Mouse (Mus musculus) adrenal gland, postnatal 10 days (tissue): ENCODE data around the gene Mindy4. TPM values are rescaled to one million over a fixed set of nuclear protein-coding genes. Genes with fewer than 3 reads are reported as not detected.

ENCODE experiments used
- DNase-seq: peaks from one replicate; pipeline ENCODE4 v3.0.0; 2021; ENCODE audit warnings: mixed read lengths
- total RNA-seq, 2 experiments: library from RNA; stranded (reverse); gene quantifications; 2 replicates each; pipeline ENCODE4 v1.2.3; 2021

Mindy4 gene
- total RNA-seq, 2 experiments from 2014 or later: 4.5 to 6.6 TPM

DNA sequence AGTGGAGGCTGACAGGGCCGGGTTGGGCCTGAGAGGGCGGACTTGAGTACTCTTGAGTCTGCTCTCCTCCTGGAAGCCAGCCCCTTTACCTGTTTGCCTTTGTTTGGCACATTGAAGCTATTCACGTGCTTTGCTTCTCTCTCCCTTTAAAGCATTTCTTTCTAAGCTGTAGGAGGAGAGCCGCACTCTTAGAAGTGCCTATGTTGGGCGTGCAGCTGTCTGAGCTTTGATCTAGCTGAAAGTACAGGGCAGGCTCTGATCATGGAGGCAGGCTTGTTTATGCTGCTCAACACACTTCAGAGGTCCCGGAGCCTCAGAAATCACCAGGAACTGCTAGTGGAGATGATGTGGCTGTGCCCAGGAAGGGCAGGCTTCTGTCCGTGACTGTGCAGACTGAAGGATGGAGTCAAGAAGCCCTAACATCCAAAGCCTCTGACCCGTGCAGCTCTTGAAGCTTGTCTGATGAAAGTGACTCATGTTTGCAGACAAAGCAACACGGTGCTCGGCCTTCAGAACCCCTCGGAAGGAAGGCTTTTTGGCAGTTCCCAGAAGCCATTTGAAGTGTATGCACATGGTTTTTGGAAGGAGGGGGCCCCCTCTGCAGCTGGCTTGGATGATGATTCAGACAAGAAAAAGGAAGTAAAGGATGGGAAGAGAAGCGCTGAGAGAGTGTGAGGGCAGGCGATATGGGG is 53.5 kb downstream of the Mindy4 start:
- DNase-seq: no peak

DNA sequence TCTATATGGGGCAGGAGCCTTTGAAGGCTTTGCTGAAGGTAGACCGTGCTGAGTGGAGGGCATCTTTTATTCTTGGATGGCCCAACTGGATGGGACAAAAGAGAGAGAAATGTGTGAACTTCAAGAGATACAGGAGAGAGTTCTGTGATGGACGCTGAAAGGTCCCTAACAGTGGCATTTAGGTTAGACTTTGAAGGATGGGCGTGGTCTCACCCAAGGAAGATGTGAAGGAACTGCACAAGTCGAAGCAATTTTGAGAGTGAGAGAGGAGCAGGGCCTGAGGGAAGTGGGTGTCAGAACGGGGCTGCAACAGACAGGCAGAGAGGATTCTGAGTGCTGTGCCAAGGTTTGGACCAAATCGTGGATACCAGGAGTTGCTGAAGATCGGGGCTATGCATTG is 54.1 kb downstream of the Mindy4 start:
- DNase-seq: no peak

DNA sequence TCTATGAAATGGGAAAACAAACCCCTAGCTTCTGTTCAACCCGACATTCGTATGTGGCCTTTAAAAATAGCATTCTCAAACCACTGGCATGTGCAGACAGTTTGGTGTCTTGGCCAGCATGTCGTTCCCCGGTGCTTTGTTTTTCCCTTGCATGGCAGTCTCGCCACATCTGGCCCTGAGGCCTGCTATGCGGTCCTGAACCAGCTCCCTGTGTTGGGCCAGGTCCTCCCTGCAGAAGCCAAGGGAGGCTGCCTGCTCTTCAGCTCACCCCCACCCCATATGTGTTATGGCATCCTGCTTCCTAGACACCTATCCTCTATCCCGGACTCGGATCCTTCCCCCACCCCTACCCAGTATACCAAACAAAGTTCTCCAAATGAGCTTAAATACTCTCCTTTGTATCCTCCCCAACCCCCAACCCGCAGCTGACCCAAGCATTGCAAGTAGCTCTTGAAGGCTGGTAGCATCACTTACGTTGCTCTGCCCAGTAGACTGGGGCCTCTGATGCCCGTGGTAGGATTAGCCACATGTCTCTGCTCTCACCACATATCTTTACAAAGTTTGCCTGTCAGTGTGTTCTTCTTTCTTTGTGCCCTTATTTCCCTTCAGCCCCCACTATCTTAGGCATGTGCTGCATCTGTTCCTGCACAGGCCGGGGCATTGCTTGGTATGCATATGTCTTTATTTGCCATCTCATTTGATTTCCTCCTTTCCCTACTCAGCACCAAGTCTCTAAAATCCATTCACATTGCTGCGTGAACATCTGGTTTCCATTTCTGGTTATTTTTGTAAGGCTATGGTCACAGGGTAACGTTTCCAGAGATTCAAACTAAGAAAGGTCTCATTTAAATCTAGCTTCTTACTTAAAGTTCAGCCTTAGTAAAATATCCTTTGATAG is 55.5 kb downstream of the Mindy4 start:
- no peak for DNase-seq

DNA sequence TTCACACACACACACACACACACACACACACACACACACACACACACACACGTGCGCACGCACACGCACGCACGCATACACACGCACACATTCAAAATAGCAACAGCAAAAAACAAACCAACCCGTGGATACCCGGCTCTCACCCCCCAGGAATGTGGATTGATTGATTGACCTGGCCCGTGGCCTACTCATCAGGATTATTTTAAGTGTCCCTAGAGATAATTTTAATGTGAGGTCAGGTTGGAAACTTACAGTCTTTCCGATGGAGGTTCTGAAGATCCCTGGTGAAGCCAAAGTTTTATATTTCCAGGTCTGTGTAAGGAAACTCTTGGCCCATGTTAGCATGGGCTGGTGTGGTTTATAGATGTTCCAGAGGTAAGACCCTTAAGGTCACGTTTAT is 59.0 kb downstream of the Mindy4 start:
- DNase-seq: no peak

DNA sequence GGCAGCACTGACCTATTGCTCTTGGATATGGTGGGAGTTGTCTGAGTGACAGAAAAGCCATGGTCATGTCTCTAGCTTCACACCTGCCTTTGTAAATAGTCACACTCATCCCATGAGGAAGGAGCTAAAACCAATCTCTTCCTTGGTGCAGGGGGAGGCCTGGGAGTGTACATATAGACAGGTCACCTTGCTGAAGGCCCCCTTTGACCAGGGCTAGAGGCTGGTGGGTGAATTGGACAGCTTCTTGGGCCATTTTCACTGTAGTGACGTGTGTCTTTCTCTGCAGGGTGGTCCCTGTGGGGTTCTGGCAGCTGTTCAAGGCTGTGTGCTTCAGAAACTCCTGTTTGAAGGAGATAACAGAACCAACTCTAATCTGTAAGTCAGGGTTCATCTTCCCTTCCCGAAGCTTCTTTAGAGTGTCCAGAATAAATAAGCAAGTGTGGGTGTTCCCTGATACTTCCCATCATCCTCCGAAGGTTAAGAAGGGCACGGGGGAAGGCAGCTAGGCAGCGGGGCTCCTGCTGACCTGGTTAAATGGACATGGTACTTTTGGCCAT is 60.4 kb downstream of the Mindy4 start:
- no peak for DNase-seq

DNA sequence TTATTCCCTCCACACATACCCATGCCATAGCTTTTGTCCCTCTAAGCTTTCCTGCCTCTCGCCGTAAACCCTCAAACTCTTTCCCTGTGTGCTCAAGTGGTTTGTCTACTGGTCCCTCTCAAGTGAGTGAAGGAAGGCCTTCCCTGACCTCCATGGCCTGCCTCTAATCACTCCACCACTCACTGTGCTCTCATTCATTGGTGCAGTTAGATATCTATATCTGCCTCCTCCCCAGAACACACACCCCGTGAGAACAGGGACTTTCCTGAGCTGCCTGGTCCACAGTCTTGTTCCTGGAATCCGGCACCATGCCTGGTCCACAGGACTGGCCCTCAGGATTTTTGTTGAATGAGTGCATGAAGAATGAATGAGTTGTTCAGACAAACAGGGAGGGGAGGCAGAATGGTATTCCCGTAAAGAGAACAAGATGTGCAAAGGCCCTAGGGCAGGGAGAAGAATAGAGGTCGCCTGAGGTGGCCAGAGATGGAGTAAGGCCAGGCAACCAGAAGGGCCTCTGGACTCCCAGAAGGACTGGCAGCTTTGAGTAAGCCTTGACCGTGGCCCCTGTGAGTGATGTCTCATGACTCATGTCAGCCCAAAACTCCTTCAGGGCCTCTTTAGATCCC is 61.7 kb downstream of the Mindy4 start:
- DNase-seq: no peak

DNA sequence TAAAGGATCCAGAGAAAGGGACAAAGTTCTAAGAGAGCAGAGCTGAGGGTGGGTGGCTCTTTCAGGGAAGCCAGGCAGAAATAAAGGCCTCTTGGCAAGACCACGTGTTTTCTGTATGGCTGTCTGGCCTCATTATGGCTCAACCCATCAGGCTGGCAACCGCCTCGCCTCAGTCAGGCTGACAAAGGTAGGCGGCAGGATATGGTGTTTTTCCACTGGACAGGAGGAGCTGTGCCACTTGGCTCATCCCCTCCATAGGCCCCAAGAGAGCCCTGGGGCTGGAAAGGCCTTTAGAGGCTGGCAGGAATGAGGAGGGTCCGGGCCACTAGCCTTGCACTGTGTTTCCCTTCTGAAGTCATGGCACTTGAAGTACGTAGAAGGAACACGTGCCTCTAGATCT is 69.8 kb downstream of the Mindy4 start:
- peak; percentile 55 for DNase-seq

DNA sequence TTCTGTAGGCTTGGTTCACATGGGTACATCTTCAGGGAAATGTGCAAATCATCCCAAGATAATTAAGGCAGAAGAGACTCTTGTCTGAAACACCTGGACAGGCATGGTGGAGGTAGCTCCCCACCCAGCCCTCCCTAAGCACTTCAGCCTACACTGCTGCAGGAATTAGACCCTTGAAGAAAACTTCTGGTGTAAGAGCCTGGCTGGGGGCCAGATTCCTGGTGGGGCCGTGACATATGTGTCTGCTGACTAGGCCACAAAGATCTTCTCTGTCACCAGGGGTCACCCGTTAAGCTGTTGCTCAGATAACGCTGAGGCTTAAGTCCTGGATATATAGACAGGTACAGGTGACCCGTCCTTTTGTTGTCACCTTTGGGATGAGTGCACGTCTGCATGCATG is 70.3 kb downstream of the Mindy4 start:
- DNase-seq: no peak

DNA sequence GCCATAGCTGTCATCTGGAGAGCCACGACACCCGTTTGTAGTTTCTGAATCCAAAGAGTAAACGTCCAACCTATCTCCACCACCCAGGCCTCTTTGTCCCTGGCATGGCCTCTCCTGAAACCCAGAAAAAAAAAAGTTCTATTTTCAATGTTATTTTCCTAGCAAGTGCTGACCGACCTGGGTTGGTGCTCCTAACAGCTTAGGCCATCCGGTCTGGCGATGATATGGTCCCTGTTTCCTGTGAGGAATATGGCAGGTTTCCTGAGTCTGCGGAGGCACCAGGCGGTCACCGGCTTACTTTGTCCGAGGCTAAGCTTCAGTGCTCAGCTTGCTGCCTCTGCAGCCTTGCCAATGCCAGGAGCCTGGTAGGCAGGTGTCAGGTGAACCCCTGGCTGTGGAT is 71.8 kb downstream of the Mindy4 start:
- no peak for DNase-seq

DNA sequence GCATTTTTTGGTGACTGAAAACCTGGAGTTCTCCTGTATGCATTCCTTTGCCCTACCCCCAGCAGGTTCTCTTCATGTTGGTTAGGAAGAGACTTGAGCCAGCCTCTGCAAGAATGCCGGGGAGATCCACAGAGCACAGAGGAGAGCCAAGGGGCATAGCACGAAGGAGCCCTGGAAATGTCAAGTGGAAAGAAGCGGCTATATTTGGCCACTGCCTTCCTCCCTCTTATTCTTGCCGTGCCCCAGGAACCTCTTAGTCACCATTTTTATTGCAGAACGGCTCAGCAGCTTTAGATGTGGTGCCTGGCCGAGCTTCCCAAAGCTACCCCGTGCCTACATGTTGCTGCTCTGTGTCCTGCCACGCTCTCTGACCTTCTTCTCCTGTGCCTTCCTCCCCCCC is 72.6 kb downstream of the Mindy4 start:
- no peak for DNase-seq

DNA sequence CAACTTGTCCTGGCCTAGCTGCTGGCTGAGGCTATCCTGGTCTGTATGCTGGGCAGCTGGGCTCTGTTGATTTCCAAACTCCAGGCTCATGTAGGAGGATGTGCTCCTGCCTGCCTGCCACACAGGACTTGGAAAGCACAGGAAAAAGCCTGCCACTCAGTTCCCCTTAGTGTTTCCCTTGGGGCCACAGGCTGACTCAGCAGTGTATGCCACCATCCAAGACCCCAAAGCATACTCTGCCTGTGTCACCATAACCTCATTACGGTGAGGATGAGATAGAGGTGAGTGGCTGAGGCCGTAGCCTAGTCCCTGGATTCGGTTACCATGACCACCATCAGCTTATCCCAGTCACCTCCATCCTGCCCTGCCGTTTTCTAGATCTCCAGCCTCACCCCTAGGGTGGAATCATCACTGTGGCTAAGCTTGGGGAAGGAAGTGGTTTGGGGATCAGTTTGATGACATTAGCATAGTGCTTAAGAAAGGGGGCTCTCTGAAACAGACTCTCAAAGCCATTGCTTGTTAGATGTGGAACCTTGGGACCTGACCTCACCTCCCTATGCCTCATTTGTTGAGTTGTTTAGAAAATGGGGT is 73.6 kb downstream of the Mindy4 start:
- no peak for DNase-seq

DNA sequence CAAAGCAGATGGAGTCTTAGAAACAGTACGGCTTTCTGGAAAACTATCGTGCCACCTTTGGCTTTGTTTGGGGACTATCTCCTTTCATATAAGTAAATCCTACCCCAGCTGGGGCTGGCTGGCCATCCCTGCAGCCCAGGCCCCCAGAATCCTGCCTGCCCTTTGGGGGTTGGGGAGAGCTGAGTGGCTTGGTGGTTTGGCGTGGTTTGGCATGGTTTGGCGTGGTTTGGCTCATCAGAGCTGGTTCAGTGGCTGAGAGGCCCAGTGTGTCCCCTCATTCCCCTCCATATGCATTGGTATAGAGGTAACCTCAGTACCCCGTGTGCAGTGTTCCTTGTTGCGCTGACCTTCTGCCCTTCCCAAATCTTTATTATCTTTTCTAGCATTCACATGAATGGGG is 74.9 kb downstream of the Mindy4 start:
- DNase-seq: no peak

DNA sequence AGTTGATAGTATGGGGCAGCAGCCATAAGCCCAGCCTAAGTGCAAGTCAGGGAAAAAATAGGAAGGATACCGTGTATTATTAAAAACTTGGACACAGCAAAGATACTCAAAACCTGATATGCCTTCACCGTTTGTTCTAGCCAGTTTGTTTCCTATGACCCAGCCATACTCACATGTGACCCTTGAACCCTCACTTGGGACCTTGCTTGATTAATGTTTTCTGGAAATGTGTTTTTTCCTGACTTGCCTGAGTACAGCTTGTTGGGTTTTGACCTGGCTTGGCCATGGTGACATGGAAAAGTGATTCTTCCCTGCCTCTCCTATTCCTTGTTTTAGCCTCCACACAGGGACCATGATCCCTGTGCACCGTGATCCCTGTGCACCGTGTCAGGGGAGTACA is 75.3 kb downstream of the Mindy4 start:
- no peak for DNase-seq

DNA sequence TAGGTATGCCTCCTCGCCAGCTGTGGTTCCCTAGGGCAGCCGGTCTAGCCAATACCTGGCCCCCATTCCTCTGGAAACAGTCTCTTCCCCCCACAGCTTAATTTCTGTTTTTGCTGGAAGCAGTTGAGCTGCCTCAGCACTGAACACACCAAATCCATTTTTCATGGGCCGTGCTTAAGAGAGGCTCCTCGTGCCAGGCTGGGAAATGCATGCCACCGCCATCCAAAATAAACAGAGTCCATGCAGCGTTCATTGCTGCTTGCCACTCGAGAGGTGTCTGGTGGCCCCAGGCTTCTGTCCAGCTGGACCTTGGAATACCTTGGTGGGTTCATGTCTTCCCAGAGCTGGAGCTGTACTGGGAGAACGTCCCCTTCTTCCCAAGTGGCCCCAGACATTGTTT is 77.8 kb downstream of the Mindy4 start:
- no peak for DNase-seq

DNA sequence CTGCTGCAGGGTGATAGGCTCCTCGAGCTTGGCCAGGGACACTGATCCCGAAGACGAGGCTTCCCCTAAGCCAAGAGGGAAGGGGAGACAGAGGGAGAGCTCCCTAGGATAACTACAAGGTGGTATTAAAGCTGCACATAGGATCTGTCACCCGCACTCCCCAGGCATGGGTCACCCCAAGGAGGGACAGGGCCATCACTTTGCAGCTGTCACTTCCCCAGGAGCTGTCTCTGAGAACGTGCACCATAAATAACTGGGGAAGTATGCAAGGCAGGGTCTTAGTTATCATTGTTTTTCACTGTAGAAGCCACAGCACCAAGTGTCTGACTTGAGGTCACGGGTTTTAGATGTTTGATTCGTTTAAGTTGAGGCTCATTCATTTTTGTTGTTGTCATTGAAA is 78.5 kb downstream of the Mindy4 start:
- DNase-seq: no peak

DNA sequence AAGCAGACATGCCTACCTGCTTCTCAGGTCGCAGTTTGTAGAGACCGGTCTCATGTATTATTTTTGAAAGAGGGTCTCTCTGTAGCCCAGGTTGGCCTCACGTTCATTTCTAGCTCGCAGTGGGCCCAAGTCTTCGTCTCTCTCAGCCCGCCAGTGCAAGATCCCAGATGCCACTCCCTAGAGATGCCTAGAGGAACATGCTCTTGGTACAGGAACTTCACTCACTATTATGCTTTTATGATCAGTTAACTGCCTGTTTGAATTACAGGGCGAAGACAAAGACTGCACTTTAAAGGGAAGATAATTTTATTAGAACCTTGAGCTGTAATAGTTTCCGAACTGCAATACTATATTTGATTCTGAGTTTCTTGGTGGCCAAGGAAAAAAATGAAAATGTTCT is 79.2 kb downstream of the Mindy4 start:
- DNase-seq: no peak

DNA sequence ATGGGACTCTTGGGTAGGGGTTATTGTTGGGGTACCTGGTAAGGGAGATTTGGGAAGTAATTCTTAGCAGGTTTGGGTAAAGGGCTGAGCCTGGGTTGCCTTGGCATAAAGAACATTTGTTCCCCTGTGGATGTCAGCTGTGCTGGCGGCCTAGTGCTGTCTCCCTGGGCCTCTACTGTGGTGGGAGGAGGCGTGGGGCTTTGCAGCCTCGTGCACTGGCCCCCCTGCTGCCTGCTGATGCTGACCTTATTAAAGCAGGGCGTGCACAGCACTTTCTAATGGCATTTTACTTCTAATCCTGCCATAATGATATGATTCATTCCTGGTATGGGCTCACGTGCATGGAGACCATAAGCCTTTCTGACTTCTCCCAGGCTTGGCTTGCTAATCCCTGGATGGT is 82.0 kb downstream of the Mindy4 start:
- DNase-seq: no peak

DNA sequence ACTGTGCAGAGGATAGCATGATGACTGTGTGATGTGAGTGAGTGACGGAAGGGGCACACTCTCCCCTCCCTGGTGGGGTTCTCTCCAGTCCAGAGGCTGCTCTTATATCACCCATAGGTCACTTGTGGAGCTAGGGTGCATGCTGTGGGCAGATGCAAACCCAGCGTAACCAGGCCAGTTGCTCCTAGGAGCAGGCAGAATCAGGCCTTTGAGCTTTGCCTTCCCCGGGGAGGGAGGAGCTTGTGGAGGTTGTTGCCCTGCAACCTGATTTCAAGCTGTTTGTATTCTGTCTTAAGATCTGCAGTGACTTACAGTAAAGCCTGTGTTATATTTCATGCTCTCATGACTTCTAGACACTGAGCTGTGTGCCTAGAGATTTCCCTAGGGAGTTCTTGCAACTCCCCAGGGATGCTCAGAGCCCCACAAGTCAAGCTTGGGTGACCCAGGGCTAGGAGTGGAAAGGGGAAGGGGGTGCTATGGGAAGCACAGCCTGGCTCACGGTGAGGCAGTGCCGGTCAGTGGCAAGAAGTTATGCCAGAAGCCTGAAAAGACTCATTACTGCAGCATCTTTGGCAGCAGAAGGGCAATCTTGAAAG is 84.9 kb downstream of the Mindy4 start:
- DNase-seq: no peak

DNA sequence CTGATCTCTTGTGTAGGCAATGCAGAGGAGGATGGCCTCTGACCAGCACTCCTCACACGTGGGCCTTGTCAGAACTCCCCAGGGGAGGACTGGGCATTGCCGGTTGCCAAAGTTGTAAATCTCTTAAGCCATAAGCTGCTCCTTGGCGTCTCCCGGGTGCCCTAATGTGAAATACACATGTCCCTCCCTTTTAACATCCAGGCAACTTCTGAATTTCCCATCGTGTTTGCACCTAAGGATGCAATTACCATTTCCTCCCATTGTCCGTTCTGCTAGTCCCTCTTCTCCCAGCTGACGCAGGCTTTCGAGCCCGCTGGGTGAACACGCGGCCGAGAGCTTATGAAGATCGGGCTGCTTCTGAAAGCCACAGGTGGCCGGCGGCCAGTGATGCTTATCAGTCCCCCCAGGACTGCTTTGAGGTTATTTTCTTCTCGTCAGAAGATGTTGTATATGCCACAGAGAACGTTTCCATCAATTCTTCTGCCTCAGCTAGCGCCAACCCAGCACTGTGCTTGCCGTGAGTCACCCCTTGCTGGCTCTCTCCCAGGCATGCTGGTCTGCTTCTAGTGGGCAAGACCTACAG is 91.5 kb downstream of the Mindy4 start:
- peak; percentile 68 for DNase-seq

DNA sequence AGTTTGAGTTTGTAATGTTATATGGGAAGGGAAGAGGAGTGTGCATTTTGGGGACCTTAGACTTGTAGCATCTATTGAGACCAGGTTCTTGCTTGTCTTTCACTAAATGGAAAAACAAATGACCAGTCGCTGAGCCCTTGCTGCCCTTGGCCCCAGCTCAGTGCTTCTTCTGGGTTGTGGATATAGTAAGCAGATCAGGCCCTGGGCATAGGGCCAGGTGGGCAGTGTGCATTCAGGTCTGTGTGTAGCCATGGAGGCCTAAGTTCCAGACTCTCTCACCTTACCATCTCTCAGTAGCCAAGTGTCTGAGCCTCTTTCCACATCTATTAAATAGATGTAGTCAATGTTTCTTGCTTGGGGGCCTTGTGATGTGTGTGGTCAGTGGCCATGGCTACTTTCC is 92.1 kb downstream of the Mindy4 start:
- no peak for DNase-seq

DNA sequence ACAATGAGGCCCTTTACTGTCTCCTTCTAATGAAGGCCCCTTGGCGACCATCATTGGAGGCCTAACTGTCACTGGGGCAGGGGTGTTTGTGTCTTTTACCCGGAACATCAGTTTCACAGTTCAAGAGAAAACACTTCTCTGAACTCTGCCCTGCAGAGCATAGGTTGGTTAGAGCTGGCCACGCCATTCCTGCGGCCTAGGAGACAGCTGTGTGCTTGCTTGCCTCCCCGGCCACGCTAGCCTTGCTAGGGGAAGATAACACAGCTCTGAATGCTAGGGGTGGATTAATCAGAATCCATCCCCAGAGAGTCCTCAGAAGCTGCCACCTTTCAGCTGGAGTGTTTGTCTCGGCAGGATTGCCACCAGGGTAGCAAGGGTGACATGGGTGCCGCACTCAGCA is 96.3 kb downstream of the Mindy4 start:
- no peak for DNase-seq

DNA sequence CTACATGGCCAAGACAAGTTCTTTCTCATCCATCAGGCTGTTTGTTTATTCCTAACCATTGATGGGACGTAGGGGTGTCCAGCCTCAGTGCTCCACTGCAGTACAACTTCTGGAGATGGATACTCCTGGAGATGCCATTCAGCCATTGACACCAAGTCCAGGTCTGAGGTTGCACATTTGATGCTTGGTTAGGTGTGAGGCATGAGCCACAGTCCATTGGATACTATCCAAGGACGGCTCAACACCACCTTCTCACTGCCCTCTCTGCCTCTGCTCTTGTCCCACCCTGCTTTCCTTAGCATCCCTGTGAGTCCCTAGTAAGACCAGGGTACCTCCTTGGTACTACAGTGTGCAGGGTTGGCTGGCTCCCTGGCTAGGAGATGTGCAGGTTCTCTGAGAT is 96.7 kb downstream of the Mindy4 start:
- DNase-seq: no peak
